Mouse (Mus musculus): Measurements from ENCODE around the gene Prkca.
"Not testable (repeated sequence)": the region's sequence is repeated elsewhere in the genome, so short reads cannot be mapped to it uniquely, and the experiment has no call there.

Gene Prkca

DNA sequence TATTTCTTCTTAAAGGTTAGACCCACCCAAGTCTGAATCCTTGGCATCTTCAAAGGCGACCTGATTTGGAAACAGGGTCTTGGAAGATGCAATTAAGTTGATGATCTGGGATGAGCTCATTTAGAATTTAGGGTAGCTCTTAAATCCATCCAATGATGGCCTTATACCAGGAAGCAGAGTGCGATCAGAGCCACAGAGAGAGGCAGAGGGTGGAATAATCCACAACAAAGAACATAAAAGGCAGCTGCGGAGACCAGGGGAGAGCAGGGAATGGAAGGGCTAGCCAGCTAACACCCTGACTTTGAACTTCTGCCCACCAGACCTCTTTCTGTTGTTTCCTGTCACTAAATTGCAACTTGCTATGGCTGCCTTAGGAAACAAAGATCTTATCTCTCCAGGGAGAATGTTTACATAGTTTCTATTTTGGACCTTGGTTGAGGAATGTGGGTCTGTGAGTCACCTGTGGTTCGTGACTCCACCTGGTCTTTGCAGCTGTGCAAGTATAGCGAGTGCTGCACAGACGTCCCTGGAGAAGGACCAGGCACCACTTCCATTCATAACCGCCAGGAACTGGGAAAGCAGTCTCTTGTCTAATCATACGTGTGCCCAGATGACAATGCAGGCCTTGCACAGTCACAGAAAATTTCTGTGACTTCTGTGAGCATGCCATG, 242.3 kb downstream of the Prkca start:
- DNase-seq: peak; percentile 22 to 38

DNA sequence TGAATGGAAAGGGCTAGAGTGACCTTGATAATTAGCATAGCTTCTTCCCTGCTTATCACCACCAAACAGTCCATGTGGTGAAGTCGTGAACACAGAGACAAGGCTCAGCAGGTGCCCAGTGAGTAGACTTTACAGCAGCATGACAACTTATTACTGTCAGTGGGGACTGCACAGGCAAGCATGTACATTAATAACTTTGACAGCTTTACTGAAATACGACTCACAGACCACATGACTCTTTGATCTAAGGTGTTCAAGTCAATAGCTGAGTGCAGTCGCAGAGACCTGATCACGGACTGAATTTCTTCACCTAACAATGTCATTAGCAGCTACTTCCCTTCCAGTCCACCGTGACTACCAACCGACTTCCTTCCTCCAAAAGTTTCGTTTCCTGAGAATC, 245.4 kb downstream of the Prkca start:
- no peak for DNase-seq

DNA sequence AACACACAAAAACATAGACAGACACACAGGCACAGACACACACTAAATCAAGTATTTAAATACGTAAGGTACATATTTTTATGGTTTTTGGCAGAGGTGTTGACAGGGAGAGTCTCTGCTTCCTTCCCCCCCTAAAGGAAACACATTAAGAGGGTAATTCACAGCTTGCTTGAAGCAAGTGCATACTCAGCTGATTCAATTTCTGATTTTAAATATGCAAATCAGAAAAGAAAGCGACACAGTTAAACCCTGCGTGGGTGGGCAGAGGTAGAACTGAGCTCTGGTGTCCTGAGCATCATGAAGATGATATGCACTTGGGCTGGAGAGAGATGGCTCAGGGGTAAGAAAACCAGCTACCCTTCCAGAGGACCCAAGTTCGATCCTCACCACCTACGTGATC, 248.9 kb downstream of the Prkca start:
- no peak for DNase-seq

DNA sequence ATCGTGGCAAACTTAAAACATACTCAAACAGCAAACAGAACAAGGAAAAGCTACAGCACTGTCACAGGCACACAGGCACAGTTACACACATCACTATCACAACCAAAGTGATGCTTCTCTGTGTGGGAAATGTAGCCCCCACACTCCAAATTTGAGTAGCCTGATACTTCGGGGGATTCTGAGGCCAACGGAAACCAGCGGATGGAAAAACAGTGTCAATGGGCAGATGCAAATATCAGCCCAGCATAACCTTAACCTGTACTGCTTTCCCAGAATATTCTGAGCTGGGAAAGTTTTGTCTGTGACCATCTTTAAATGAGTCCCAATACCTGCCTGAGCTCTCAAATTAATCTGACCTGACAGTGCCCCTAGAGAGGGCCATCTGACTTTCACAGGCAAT, 250.5 kb downstream of the Prkca start:
- no peak for DNase-seq

DNA sequence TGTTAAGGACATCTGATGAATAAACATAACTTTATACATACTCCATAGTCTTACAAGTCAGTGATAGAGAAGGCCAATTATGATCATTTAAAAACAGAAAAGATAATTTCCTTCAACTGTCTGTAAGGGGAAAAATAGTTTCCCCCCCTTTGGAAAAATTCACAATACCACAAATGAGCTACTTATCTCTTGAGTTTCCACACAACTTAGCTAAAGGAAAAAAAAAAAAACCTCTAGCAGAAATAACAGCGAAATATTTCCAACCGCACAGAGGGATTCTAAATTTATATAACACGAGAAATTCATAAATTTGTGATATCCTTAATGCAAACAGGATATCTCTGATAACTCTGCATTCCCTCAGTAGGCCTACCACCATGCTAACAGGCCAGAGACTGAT, 252.5 kb downstream of the Prkca start:
- DNase-seq: no peak

DNA sequence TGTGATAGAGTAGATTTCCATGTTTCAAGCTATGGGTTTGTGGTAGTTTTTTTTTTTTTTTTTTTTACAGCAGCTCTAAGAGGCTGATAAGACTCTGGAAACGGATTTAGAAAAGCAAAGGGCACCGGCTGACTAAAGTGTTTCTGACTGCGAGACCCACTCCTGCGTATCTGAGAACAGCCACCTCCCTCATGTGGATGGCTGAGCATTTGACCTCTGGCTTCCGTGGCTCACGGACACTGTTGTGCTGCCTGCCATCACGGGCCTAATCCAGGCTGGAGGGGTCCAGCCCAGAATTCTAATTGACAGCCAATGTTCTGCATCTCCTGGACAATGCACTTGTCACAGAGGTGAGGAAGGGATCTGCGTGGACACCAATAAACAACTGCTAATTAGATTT, 253.0 kb downstream of the Prkca start:
- DNase-seq: no peak

DNA sequence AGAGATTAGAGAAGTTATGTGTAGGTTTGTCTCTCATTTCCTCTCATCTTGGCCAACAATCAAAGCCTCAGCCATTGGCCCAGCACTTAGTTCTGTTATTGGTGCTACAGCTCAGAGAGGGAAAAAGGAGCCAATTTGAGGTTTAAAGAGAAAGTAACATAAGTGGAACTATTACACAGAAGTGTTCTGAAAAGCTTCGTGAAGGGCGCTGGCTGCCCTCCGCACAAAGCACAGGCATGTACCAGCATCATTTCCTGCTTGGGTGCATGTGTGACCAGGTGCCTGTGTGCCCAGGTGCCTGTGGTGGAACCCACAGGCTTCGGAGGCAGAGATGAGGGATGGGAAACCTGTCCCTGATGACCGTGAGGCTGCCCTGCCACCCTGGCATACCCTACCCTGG, 255.7 kb downstream of the Prkca start:
- DNase-seq: no peak

DNA sequence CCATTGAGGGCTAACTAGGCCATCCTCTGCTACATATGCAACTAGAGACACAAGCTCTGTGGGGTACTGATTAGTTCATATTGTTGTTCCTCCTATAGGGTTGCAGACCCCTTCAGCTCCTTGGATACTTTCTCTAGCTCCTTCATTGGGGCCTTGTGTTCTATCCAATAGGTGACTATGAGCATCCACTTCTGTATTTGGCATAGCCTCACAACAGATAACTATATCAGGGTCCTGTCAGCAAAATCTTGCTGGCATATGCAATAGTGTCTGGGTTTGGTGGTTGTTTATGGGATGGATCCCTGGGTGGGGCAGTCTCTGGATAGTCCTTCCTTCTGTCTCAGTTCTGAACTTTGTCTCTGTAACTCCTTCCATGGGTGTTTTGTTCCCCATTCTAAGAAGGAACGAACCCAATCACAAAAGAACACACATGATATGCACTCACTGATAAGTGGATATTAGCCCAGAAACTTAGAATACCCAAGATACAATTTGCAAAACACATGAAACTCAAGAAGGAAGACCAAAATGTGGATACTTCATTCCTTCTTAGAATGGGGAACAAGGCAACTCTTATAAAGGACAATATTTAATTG, 256.5 kb downstream of the Prkca start:
- not testable (repeated sequence) for DNase-seq

DNA sequence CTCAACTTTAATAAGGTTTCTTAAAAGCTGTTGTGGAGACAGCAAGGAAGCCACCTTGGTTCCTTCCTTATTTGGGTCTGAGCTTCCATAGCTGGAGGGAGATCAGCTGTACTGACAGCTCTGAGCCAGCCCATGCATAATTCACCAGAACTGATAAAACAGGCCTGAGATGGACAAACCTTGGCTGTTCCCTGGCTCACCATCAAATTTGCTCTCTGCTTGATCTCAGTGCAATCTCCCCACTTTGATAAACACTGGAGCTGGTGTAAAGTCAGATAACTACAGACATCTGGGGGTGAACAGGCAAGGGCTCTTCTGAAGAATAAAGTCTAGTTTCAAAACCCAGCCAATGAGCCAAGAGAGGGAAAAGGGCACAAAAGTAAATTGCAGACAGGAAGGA, 261.1 kb downstream of the Prkca start:
- DNase-seq: no peak

DNA sequence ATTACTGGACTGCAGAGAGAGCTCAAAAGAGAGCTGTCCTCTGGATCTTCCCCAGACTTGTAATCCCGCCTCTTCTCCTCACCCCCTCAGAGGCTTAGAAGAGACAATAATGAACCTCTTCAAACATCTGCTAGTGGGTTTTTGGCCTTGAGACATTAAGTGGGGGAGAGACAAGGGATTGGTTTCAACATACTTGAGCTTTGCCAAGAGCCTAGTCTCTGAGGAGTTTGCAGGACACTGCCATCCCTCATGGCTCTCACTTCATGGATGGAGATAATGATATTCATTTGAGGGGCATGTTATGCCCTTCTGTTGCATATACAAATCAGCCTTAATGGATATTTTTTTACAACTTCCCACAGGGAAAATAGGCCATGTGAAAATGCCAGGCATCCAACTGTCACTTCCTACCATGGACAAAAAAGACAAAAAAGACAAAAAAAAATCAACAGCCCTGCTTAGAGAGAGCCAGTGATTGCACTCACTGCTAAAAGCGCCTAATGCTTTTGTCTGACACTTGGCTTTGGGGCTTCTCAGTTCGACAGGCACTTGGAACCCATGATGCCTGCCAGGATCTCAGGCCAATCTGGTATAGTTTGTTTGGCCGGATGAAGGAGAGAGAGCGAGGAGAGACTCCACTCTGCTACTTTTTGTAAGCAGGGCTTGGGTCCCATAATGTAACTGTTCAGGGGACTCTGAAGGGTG, 263.6 kb downstream of the Prkca start:
- DNase-seq: no peak

DNA sequence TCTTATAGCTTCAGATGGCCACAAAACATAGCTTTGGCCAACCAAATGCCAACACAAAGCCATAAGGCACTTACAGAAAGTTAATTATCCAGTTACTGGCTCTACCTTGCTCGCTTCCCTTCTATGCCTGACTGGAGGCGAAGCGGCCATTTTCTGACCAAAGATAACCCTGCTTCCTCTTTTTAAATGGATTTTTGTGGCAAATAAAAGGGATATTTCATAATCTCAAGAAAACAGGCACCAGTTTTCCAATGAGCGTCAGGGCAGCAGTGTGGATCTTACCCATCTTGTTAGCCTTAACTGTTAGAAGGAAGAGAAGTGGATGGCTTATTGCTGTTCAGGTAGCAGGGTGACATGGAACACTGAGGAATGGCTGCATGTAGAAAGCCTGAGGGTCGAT, 264.3 kb downstream of the Prkca start:
- DNase-seq: no peak

DNA sequence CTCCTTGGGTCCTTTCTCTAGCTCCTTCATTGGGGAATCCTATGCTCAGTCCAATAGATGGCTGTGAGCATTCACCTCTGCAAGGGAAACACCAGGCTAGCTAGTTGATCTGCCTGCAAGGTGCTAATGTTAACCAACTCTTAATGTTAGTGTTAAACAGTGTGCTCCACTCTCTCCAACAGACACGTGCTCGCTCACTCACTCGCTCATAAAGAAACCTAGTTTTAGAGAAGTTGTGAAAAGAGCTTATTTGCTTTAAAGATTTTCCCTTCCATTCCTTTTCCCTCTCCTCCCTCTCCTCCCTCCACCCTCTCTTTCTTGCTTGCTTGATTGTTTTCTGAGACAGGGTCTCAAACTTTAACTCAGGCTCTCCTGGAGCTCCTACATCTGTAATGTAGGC, 266.2 kb downstream of the Prkca start:
- no peak for DNase-seq

DNA sequence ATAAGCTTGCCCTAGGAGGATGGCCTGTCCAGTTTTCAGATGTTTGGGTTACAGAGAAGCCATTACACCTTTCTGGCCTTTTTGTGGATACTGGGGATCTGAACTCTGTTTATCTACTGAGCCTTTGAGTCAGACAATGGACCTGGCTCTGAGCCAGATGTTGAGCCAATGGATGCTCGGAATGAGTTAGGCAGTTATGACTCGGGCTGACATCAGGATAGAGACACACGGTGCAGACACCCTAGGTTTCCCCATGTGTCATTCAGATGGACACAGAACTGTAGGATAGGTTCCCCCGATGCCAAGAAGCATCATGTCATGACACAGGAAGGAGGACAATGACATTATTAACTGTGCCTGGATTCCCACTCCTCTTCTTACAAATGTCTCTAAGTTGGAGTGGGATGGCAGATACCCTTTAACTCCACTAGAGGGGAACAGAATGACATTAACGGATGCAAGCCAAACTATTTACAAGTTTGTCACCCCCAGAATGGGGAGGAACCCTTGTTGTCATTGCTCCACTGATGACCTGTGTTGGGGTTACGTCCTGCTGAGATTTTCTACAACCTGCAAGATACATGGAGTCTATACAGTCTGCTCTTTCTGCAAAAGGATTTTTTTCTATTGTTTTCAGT, 271.0 kb downstream of the Prkca start:
- DNase-seq: no peak

DNA sequence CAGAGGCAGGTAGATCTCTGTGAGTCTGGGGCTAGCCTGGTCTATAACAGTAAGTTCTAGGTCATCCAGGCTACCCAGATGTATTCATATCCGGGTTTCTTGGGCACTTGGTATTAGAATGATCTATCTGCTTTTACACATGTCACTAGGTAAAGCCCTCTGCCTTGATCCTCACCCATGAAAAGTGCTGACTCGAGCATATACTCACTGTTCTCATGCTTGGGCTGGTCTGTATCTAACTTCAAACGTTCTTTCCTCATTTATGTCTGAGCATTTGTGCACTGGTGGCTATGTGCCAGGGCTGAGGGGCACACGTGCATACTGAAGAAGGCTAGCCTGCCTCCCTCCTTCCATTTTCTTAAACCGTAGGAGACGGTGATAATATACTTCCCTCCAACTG, 272.5 kb downstream of the Prkca start:
- no peak for DNase-seq

DNA sequence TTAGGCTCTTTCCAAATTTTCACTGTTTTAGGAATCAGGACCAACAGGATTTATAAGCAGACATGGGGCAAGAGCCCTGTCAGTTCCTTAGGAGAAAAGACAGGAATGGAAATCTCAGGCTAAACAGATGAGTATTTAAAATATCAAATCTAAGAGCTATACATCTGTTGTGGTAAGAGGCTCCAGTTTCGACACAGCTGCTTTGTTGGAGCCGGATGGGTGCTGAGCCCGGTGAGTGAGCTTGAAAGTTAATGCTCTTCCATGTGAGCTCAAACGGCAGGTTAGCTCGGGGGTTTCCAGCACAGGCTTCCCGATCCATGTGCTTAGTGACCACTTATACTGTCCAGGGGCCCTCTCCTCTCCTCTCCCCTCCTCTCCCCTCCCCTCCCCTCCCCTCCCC, 273.7 kb downstream of the Prkca start:
- no peak for DNase-seq

DNA sequence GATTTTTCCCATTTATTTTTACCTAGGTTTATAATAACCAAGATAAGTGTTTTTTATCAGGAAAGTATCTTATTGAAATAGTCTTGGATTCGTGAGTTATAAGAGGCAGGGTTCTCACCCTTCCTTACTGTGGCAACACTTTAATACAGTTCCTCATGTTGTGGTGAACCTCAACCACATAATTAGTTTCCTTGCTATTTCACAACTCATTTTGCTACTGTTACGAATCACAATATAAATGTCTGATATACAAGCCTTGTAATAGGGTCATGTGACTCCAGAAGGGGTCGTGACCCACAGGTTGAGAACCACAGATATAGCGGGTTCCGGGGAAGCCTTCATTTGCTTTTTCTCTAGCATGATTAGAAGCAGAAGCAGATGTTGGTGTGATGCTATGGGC, 275.3 kb downstream of the Prkca start:
- no peak for DNase-seq

DNA sequence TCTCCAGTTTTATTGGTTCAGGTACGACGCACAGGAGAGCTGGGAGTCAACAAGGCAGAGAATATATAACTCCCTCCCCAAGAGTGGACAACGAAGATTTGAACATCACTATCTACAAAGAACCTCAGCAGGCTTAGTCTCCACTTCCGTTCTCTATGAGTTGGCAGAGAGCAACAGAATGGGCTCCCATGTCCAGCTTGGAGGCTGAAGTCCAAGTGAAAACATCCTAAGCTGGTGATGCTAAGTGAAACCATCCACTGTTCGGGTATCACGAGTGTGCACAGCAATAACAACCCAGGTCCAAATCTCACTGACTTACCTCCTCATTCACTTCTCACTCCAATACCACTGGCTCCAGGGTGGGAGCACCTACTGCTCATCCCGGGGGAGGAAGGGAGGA, 276.6 kb downstream of the Prkca start:
- no peak for DNase-seq

DNA sequence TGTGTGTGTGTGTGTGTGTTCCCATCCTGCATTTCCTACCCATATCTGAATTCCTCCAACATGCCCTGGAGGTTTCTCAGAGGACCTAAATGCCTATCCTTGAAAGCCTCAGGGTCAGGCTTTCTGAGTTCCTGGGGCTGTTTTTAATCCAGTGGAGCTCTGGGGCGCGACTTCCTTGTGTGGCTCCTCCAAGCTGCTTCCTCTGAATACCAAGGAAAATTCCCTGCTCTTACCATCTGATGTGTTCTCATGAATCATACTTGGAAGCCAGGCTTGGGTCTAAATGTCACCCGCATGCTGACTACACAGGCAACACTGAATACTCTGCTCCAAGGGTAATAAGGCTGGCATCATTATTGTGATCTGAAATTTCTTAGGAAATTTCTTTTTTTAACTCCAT, 279.3 kb downstream of the Prkca start:
- peak in 1 of 2 experiments; percentile 11 for DNase-seq

DNA sequence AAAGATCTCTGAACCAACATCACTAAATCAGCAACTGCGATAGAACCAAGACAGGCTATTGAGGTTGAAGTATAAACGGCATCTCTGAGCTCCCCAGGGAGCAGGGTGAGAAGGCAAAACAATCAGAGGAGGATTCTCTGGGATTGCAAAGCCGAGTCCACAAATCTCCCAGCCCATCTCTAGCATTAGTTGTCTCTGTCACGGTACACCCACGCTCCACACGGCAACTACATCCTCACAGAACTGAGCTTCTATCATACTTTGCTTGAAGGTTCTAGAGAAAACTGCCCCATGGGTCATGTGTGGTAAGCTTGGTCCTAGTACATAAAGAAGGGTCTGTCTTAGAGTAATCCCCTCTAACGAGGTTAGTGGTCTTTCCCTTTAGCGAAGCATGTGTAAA, 280.6 kb downstream of the Prkca start:
- no peak for DNase-seq

DNA sequence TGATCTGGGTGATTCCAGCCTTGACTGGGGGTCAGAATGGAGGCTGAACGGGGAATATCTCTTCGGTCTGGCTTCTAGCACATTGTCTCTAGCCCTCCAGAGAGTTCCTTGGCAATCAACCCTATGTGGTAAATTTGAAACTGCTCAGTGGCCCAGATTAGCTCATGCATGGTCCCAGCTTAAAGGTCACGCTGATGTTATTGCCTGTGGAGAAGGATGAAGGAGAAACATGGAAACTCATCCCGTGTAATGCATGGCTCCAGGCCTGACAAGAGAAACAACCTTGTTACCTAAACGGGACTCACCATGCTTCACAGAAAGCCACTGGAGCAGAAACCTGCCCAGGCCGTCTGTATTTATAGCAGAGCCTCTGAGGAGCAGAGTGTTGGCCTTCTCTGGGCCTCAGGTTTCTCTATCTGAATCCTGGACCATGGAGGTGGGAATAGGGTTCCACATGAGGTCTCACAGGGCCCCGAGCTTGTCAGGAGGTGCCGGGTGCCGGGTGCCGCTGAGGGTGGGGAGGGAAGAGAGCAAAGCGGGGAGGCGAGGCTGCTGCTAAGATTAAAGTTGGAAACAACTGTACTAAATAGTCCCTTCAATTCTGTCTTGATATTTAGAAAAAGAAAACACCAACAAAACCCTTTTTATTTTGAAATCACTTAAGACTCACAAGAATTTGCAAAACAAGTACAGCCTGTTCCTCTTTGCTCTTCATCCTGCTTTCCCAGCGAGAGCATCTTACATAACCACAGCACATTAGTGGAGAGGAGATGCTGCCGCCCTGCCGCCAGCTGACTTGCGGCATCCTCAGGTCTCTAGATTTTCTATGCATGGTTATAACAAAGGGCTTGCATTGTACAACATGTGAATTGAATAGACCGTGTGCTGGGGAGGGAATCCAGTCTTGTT, 281.9 kb downstream of the Prkca start:
- peak; percentile 37 to 61 for DNase-seq

DNA sequence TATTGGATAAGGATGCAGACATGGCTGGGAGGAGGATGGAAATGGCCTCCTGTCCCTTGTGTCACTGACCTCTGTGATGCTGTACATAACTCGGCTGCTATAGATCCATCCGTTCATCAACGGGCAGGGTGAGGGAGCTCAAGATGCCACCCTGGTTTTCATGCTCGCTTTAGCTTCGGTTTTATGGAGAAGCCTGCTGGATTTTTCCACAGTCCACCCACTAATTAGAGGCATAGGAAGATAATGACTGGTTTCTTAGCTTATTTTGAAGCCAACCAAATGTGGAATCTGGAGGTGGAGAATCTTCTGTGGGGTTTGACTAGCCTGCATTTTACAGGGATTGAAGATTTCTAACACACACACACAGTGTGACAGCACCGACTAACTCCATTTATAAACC, 286.6 kb downstream of the Prkca start:
- no peak for DNase-seq

DNA sequence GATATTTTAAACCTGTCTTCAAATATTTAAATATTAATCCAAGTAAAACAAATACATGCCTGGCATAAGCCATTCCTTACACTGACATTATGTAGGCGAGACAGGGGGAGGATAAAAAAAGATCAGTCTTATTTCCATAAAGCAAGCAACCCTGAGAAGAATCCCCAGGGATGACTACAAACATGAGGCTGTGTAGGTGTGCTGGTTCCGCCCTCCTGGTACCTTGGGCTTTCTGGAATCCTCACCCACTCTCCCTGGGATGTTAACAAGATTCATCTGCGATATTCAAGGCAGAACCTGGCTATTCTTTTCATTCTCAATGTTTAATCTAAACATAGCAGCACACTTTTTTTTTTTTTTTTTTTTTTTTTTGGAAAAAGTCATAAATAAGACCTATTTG, 289.1 kb downstream of the Prkca start:
- DNase-seq: no peak

DNA sequence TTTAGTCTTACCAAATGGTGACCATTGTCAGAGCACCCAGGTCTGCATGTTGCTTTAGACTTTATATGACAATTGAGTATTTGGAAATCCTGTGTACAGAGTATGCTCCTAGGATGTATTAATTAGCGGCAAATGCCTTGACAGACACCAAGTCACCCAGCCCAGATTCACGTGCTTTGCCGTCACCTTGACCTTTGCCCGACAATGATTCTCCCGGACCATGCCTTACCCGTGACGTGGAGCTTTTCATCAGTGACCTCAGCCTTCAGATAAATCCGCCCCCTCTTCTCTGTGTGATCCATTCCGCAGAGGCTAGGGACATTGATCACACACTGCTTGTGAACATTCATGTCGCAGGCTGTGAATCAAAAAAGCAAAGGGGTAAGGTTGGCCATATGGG, 290.0 kb downstream of the Prkca start:
- DNase-seq: no peak
